Mouse (Mus musculus) heart, embryonic 16.5 days (tissue): ENCODE measurements around the gene Dda1. TPM values are rescaled to one million over a fixed set of nuclear protein-coding genes. Genes with fewer than 3 reads are reported as not detected.
A peak's percentile ranks its signal among the peaks of the same experiment; 100 is the strongest.
"Not testable (repeated sequence)": the region's sequence is repeated elsewhere in the genome, so short reads cannot be mapped to it uniquely, and the experiment has no call there.

Experiments used
- ATAC-seq: fragments of 200-750 bp; cut with Nextera tagmentation; replicated peaks from 2 replicates; pipeline ENCODE4 v1.8.0; 2017; ENCODE audit warnings: moderate number of reproducible peaks; ENCODE audit not compliant: insufficient read depth, low FRiP score; ENCODE audit errors: extremely low read depth
- H3K27ac ChIP-seq: fragments of 300-500 bp; sonication (generic); 2 replicates; pipeline ENCODE4 v1.5.1; 2014; ENCODE audit warnings: mild to moderate bottlenecking, low read length, control low read depth, moderate library complexity
- H3K27me3 ChIP-seq: fragments of 300-500 bp; sonication (generic); 2 replicates; pipeline ENCODE4 v1.6.1; 2014; ENCODE audit warnings: low read length, mixed read lengths; ENCODE audit not compliant: control insufficient read depth, insufficient read depth
- H3K36me3 ChIP-seq: fragments of 300-500 bp; sonication (generic); 2 replicates; pipeline ENCODE4 v1.6.1; 2014; ENCODE audit not compliant: control insufficient read depth, insufficient read depth
- H3K4me1 ChIP-seq: fragments of 300-500 bp; sonication (generic); 2 replicates; pipeline ENCODE4 v1.6.1; 2014; ENCODE audit warnings: low read length, mixed read lengths; ENCODE audit not compliant: control insufficient read depth, insufficient read depth
- H3K4me2 ChIP-seq: fragments of 300-500 bp; sonication (generic); 2 replicates; pipeline ENCODE4 v1.6.1; 2014; ENCODE audit warnings: low read depth, mild to moderate bottlenecking, control low read depth, low read length
- H3K4me3 ChIP-seq: fragments of 300-500 bp; sonication (generic); 2 replicates; pipeline ENCODE4 v1.5.1; 2014; ENCODE audit warnings: mild to moderate bottlenecking, control low read depth, low read length
- H3K9ac ChIP-seq: fragments of 300-500 bp; sonication (generic); 2 replicates; pipeline ENCODE4 v1.6.1; 2014; ENCODE audit warnings: low read length, control low read depth
- H3K9me3 ChIP-seq: fragments of 300-500 bp; sonication (generic); replicated peaks from 2 replicates; pipeline ENCODE4 v1.6.1; 2016; ENCODE audit warnings: low read length; ENCODE audit not compliant: control insufficient read depth
- WGBS: fragments of 180-500 bp; shearing (Covaris S2); extraction: QIAGEN DNeasy Blood & Tissue Kit; methylation state at CpG from one replicate; pipeline ENCODE4 v1.1.7; 2014; 5-methylcytosine and 5-hydroxymethylcytosine counted together
- polyA plus RNA-seq: library from polyadenylated mRNA; unstranded; fragments of >200 nt; fragmentation: Nextera tagmentation; extraction: Ambion mirVana; gene quantifications from 2 replicates; pipeline ENCODE4 v1.2.1, GENCODE M21; 2015

Gene Dda1
- polyA plus RNA-seq, 1 experiment from 2014 or later: 83.7 TPM

DNA sequence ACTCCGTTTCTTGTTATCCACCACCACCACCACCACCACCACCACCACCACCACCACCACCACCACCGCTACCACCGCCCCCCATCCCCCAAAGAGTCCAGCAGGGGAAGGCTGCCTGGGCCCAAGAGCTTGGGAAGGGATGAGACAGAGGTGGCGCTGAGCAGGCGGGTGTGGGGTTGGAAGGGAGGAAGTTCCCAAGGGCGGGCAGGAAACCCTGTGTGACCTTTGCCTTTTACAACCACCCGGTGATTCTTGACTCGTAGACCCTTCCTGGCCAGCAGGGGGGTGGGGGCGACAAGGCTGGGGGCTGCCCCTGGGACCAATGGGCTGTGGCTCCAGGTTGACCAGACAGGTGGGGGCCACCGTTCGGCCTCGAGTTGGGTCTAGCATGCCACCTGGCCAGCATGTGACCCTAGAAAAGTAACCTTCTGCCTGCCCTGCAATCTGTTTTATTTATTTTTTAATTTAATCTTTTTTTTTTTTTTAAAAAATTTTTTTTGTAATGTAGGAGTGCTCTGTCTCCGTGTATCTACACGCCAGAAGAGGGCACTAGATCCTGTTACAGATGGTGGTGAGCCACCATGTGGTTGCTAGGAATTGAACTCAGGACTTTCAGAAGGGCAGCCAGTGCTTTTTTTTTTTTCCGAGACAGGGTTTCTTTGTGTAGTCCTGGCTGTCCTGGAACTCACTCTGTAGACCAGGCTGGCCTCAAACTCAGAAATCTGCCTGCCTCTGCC is 44.2 kb downstream of the Dda1 start:
- H3K4me2 ChIP-seq: no peak overlapping the region
- no peak for ATAC-seq
- no peak overlapping the region for H3K27ac ChIP-seq
- 53% methylated on average over 15 of the region's 15 CpGs for WGBS
- H3K27me3 ChIP-seq: peaks cover 31% of the 10 kb centered on the region
- no peaks in the 10 kb centered on the region for H3K4me1 ChIP-seq
- H3K9ac ChIP-seq: no peak overlapping the region
- H3K4me3 ChIP-seq: no peak overlapping the region
- no peaks in the 10 kb centered on the region for H3K9me3 ChIP-seq
- no peaks in the 10 kb centered on the region for H3K36me3 ChIP-seq

DNA sequence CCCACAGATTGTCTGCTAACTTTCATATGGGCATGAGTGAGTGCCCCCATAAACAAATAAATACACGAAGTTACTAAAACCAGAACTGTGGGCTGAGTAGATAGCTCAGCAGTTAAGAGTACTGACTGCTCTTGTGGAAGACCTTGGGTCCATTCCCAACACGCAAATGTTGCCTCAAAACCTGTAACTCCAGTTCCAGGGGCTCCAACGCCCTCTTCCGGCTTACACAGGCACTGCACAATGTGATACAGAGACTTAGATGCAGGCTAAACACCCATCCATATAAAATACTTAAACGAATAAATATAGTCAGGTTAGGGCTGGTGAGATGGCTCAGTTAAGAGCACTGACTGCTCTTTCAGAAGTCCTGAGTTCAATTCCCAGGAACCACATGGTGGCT is 46.0 kb downstream of the Dda1 start:
- Histone ChIP-seq H3K27ac (no peak overlapping the region), H3K27me3 (peaks cover 15% of the 10 kb centered on the region), H3K9me3 (no peaks in the 10 kb centered on the region), H3K36me3 (no peaks in the 10 kb centered on the region), H3K9ac (no peak overlapping the region), H3K4me1 (no peaks in the 10 kb centered on the region), H3K4me2 (no peak overlapping the region), H3K4me3 (no peak overlapping the region)
- no peak for ATAC-seq
- 70% methylated on average over 5 of the region's 5 CpGs for WGBS

DNA sequence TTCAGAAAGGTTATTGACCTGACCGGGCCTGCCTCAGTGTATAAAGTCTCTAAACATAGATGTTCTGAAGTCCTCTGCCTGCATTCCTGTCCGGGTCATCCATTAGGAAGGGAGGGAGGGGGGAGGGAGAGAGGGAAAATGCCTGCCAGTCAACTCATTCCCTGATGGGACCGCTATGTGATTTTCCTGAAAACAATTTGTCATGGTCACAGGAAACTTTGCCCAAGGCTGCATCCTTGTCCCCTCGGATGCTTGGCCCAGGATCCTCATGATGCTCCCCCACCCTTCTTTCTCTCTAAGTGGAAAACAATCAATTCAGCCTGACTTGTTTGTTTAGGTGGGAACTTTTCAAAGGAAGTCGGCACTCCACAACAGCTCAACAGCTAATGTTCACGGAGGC is 47.8 kb downstream of the Dda1 start:
- H3K4me1 ChIP-seq: no peaks in the 10 kb centered on the region; the same call in 1 of the 2 replicates
- ATAC-seq: no peak
- no peak overlapping the region for H3K4me3 ChIP-seq
- H3K9ac ChIP-seq: no peak overlapping the region
- H3K9me3 ChIP-seq: no peaks in the 10 kb centered on the region
- H3K4me2 ChIP-seq: no peak overlapping the region
- WGBS: 20% methylated on average over 6 of the region's 6 CpGs
- H3K36me3 ChIP-seq: no peaks in the 10 kb centered on the region
- H3K27ac ChIP-seq: no peak overlapping the region
- peaks cover 3% of the 10 kb centered on the region; the same call in 1 of the 2 replicates for H3K27me3 ChIP-seq

DNA sequence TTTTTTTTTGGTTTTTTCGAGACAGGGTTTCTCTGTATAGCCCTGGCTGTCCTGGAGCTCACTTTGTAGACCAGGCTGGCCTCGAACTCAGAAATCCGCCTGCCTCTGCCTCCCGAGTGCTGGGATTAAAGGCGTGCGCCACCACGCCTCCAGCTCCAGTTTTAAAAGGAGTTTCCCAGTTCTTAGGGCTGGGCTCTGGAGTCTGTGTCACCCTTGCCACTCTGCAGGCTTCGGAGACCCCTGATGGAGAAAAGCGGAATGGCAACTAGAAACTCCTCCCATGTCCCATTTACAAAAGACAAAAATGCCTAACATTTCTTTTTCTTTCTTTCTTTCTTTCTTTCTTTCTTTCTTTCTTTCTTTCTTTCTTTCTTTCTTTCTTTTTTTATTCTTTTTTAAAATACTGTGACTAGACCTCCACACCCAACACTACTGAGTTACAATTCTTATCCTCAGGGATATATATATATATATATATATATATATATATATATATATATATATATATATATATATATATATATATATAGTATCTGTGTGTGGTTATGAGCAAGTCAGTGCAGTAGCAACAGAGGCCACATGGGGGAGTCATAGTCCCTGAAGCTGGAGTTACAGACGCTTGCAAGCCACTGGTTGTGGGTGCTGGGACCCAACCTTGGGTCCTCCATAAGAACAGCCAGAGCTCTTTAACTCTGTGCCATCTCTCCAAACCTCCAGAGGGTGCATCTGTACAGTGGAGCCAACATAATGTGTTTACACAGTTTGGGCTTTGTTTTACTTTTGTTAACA is 50.2 kb downstream of the Dda1 start:
- not testable (repeated sequence) for H3K36me3 ChIP-seq, H3K27me3 ChIP-seq, H3K27ac ChIP-seq, H3K9ac ChIP-seq, H3K4me1 ChIP-seq, H3K4me3 ChIP-seq, H3K9me3 ChIP-seq, H3K4me2 ChIP-seq
- WGBS: 37% methylated on average over 9 of the region's 10 CpGs
- ATAC-seq: 0 out of 2 replicates have a peak, but pooled peaks have one; percentile 47

DNA sequence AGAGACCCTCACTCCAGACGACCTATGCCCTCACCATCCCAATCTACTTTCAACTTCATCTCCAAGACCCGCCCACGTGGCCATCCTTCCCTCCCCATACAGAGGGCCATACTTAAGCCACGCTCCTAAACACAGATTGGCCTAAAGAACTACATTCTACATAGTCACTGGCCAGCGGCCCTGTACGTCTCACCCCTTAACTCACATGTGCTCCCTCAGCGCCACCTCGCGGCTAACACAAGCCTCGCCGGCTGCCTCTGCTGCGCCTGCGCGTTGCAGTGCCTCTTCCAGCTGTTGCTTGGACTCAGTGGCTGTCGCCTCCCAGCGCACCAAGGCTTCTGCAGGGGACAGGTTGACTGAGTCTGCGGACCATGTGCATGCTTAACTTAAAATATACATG is 52.6 kb downstream of the Dda1 start:
- no peak overlapping the region for H3K27ac ChIP-seq
- H3K9me3 ChIP-seq: no peaks in the 10 kb centered on the region
- H3K4me3 ChIP-seq: 0 out of 2 replicates have a peak overlapping the region, but pooled peaks have one; percentile 4
- peak overlapping the region; percentile 42; the same call in 1 of the 2 replicates for H3K9ac ChIP-seq
- H3K36me3 ChIP-seq: no peaks in the 10 kb centered on the region
- H3K27me3 ChIP-seq: peaks cover 3% of the 10 kb centered on the region
- H3K4me2 ChIP-seq: peak overlapping the region; percentile 43
- ATAC-seq: peak; percentile 82
- 2% methylated on average over 17 of the region's 17 CpGs for WGBS
- H3K4me1 ChIP-seq: peaks cover 10% of the 10 kb centered on the region

DNA sequence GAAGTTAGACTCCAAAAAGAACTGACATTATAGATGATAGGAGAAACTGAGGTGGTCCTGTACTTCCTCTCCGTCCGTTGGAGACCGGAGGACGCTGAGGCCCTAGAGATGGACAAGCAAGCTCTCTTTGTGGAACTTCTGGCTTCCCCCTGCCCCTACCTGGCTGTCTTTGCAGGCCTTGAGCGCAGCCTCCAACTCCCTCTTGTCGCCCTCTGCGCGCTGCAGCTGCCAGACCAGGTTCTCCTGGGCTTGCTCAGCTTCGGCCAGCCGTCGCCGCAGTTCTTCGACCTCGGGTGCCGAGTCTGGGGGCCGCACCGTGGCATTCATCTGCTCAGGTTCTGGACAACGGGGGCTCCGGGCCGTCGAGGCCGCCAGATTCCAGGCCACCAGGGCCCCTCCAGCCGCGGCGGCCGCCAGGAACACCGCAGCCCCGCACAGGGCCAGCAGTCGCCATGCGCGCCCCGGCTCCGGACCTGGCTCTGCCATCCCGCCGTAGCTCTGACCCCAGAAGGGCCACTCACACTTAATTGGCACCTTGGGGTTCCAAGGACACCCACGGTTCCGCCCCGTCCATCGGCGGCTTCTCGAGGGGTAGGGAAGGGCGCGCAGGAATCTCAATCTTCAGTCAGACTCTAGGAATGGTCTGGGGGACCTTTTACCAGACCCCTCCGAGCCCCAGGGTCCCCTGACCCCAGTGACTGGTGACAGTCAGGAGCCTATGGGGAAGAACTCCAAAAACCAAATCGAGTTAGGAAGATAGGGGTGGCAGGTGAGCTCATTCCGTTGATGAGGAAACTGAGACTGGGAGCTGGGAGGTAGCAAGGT is 56.4 kb downstream of the Dda1 start, which contains the start of gene Ccdc194:
Gene Ccdc194, minus strand, starts transcription at position 486 of the 825 bp plus-strand sequence.
- Histone ChIP-seq H3K9me3 (no peaks in the 10 kb centered on the region), H3K36me3 (no peaks in the 10 kb centered on the region), H3K4me3 (peak within 1 kb of the TSS; percentile 26), H3K4me2 (peak within 1 kb of the TSS; percentile 49), H3K9ac (peak within 1 kb of the TSS; percentile 60), H3K27ac (peak within 1 kb of the TSS; percentile 94), H3K27me3 (peaks cover 3% of the 10 kb centered on the region), H3K4me1 (peaks cover 27% of the 10 kb centered on the region)
- ATAC-seq: no peak
- WGBS: 18% methylated on average over 46 of the region's 46 CpGs

Other genes with a start within 250 kb of the Dda1 start
- gene Myo9b, start 196.5 kb upstream of the Dda1 start, polyA plus RNA-seq: 12.6 and 16.6 TPM in 2 replicates
- 125 and 130 TPM in 2 replicates for gene Haus8, start 196.3 kb upstream of the Dda1 start, polyA plus RNA-seq
- 77.2 and 82.0 TPM in 2 replicates for gene Use1, start 102.4 kb upstream of the Dda1 start, polyA plus RNA-seq
- 5.7 and 6.2 TPM in 2 replicates for gene Ocel1, start 97.9 kb upstream of the Dda1 start, polyA plus RNA-seq
- 38.1 and 43.0 TPM in 2 replicates for gene Nr2f6, start 87.2 kb upstream of the Dda1 start, polyA plus RNA-seq
- gene Ushbp1, start 73.4 kb upstream of the Dda1 start, polyA plus RNA-seq: 20.6 and 24.4 TPM in 2 replicates
- 86.4 and 88.8 TPM in 2 replicates for gene Babam1, start 72.3 kb upstream of the Dda1 start, polyA plus RNA-seq
- 32.9 and 33.8 TPM in 2 replicates for gene Ankle1, start 63.2 kb upstream of the Dda1 start, polyA plus RNA-seq
- gene Abhd8, start 5.5 kb upstream of the Dda1 start, polyA plus RNA-seq: 41.7 and 48.7 TPM in 2 replicates
- gene Mrpl34, start 4.2 kb upstream of the Dda1 start, polyA plus RNA-seq: 175 and 192 TPM in 2 replicates
- 0.37 and 0.76 TPM in 2 replicates for gene Ano8, start 16.8 kb downstream of the Dda1 start, polyA plus RNA-seq
- 12.3 and 12.5 TPM in 2 replicates for gene Gtpbp3, start 18.9 kb downstream of the Dda1 start, polyA plus RNA-seq
- gene Plvap, start 42.6 kb downstream of the Dda1 start, polyA plus RNA-seq: 86.4 and 106 TPM in 2 replicates
- 0.29 and 0.54 TPM in 2 replicates for gene Ccdc194, start 56.5 kb downstream of the Dda1 start, polyA plus RNA-seq
- 36.6 and 46.5 TPM in 2 replicates for gene Bst2, start 68.3 kb downstream of the Dda1 start, polyA plus RNA-seq
- gene Mvb12a, start 73.7 kb downstream of the Dda1 start, polyA plus RNA-seq: 60.3 and 65.8 TPM in 2 replicates
- 0.99 and 1.4 TPM in 2 replicates for gene Tmem221, start 89.7 kb downstream of the Dda1 start, polyA plus RNA-seq
- 0.06 and 0.18 TPM in 2 replicates for gene Nxnl1, start 97.4 kb downstream of the Dda1 start, polyA plus RNA-seq
- gene Slc27a1, start 99.7 kb downstream of the Dda1 start, polyA plus RNA-seq: 25.1 and 26.2 TPM in 2 replicates
- gene Pgls, start 123.0 kb downstream of the Dda1 start, polyA plus RNA-seq: 188 and 205 TPM in 2 replicates
- 3.9 and 4.4 TPM in 2 replicates for gene Fam129c, start 128.4 kb downstream of the Dda1 start, polyA plus RNA-seq
- 54.4 and 56.0 TPM in 2 replicates for gene Colgalt1, start 141.8 kb downstream of the Dda1 start, polyA plus RNA-seq
- gene Unc13a, start 202.6 kb downstream of the Dda1 start, polyA plus RNA-seq: 0.47 and 0.72 TPM in 2 replicates
- 9.9 and 11.3 TPM in 2 replicates for gene Jak3, start 207.1 kb downstream of the Dda1 start, polyA plus RNA-seq
- gene Insl3, start 220.0 kb downstream of the Dda1 start, polyA plus RNA-seq: 2.1 and 3.4 TPM in 2 replicates
- 4.0 and 4.3 TPM in 2 replicates for gene B3gnt3, start 232.6 kb downstream of the Dda1 start, polyA plus RNA-seq